Mouse (Mus musculus): Measurements from ENCODE around the gene Olfr791. TPM values are rescaled to one million over a fixed set of nuclear protein-coding genes. Genes with fewer than 3 reads are reported as not detected.

Gene Olfr791
- not detected in 2 replicates for polyA plus RNA-seq (2012; ENCODE audit: insufficient read depth, insufficient read length, missing spikeins)

- no peaks in the 10 kb centered on the region for H3K4me1 ChIP-seq (ENCODE audit: control insufficient read depth, insufficient read depth, low read length)
- no peak within 1 kb of the TSS for H3K4me3 ChIP-seq (ENCODE audit: insufficient read depth, low read length)
- TF ChIP-seq POLR2A (IDR thresholded peaks at IDR 0.05; ENCODE audit: borderline replicate concordance, low read depth, low read length) (no peak), CTCF (IDR thresholded peaks at IDR 0.05; ENCODE audit: low read depth, low read length) (no peak)
- H3K27ac ChIP-seq (ENCODE audit: insufficient read depth, low read depth, low read length) = no peak within 1 kb of the TSS
These were observed at the start of gene Olfr791 for GRCm38 (mm10) chr10:129521492-129521891. Olfr791 (plus strand) TSS chr10:129521792.

GRCm38 (mm10) chr10:129473256-129473655 lies 48.3 kb upstream of the Olfr791 start:
- Histone ChIP-seq H3K4me1 (ENCODE audit: control insufficient read depth, insufficient read depth, low read length) (peaks cover 10% of the 10 kb centered on the region), H3K27ac (ENCODE audit: insufficient read depth, low read depth, low read length) (peak overlapping the region; percentile 67), H3K4me3 (ENCODE audit: insufficient read depth, low read length) (no peak overlapping the region)
- TF ChIP-seq POLR2A (IDR thresholded peaks at IDR 0.05; ENCODE audit: borderline replicate concordance, low read depth, low read length) = no peak
- no peak for TF ChIP-seq CTCF (IDR thresholded peaks at IDR 0.05; ENCODE audit: low read depth, low read length)

DNA sequence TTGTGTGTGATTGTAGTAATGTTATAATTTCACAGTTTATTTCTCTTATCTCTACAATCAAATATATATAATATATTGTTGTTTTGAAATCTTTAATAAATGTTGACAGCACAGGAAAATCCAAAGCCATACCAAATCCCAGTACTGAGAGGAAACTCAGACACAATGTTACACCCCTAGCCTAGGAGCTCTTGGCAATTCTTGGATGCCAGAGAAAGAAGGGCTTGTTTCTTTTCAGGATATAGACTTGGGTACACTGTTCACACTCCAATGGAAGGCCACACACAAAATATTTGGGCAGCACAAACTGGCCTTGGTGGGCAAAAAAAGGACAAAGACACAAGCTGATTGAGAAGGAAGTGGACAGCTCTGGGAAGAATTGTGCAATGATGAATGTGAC lies 47.9 kb upstream of the Olfr791 start:
- Histone ChIP-seq H3K4me3 (ENCODE audit: insufficient read depth, low read length) (no peak overlapping the region), H3K27ac (ENCODE audit: insufficient read depth, low read depth, low read length) (no peak overlapping the region; the same call in 1 of the 2 replicates), H3K4me1 (ENCODE audit: control insufficient read depth, insufficient read depth, low read length) (peaks cover 10% of the 10 kb centered on the region)
- no peak for TF ChIP-seq POLR2A (IDR thresholded peaks at IDR 0.05; ENCODE audit: borderline replicate concordance, low read depth, low read length)
- TF ChIP-seq CTCF (IDR thresholded peaks at IDR 0.05; ENCODE audit: low read depth, low read length) = no peak

DNA sequence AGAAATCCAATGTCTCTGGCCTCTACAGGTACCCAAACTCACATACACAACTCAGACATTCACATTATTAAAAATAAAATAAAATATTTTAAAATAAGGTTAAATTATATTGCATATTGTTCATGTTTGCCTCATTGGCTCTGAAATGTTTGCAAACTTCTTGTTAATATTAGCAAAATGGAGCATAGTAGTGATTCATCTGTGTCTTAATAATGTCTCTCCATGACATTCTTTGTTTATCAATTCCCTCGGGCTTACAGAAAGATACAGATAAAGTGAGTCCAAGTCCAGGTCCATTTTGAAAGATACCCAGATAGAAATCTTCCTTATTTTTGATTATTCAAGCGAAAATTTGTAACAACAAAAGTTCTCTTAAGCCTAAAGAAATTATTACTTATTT lies 37.1 kb upstream of the Olfr791 start, which contains the start of gene Olfr789:
TSS of gene Olfr789 (plus strand) at position 301 of the 400 bp plus-strand sequence.
- TF ChIP-seq CTCF (IDR thresholded peaks at IDR 0.05; ENCODE audit: low read depth, low read length) = no peak
- no peak for TF ChIP-seq POLR2A (IDR thresholded peaks at IDR 0.05; ENCODE audit: borderline replicate concordance, low read depth, low read length)
- Histone ChIP-seq H3K4me3 (ENCODE audit: insufficient read depth, low read length) (no peak within 1 kb of the TSS), H3K27ac (ENCODE audit: insufficient read depth, low read depth, low read length) (no peak within 1 kb of the TSS), H3K4me1 (ENCODE audit: control insufficient read depth, insufficient read depth, low read length) (no peaks in the 10 kb centered on the region)

GRCm38 (mm10) chr10:129490101-129490500 lies 31.5 kb upstream of the Olfr791 start:
- no peaks in the 10 kb centered on the region for H3K4me1 ChIP-seq (ENCODE audit: control insufficient read depth, insufficient read depth, low read length)
- H3K27ac ChIP-seq (ENCODE audit: insufficient read depth, low read depth, low read length) = no peak overlapping the region
- TF ChIP-seq CTCF (IDR thresholded peaks at IDR 0.05; ENCODE audit: low read depth, low read length) (no peak), POLR2A (IDR thresholded peaks at IDR 0.05; ENCODE audit: borderline replicate concordance, low read depth, low read length) (no peak)
- H3K4me3 ChIP-seq (ENCODE audit: insufficient read depth, low read length) = no peak overlapping the region

DNA sequence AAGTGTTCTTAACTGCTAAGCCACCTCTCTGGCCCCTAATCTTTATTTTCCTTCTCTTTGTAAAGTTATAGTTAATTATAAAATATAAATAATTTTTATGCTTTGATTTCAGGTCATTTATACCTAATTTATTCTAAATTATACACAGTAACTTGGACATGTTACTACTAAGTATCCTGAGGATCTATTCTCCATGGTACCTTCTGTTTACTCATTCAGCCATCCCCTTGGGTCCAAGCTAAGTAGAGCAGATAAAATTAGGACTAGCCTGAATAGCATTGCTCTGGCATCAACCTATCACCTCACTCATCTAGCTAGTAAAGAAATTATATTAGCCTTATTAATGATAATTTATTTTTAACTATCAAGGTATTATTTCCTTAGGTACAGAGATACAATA lies 23.4 kb upstream of the Olfr791 start, which contains the start of gene Olfr790:
TSS of gene Olfr790 (plus strand) at position 301 of the 400 bp plus-strand sequence.
- Histone ChIP-seq H3K4me3 (ENCODE audit: insufficient read depth, low read length) (no peak within 1 kb of the TSS), H3K27ac (ENCODE audit: insufficient read depth, low read depth, low read length) (no peak within 1 kb of the TSS), H3K4me1 (ENCODE audit: control insufficient read depth, insufficient read depth, low read length) (no peaks in the 10 kb centered on the region)
- no peak for TF ChIP-seq CTCF (IDR thresholded peaks at IDR 0.05; ENCODE audit: low read depth, low read length)
- TF ChIP-seq POLR2A (IDR thresholded peaks at IDR 0.05; ENCODE audit: borderline replicate concordance, low read depth, low read length) = no peak

DNA sequence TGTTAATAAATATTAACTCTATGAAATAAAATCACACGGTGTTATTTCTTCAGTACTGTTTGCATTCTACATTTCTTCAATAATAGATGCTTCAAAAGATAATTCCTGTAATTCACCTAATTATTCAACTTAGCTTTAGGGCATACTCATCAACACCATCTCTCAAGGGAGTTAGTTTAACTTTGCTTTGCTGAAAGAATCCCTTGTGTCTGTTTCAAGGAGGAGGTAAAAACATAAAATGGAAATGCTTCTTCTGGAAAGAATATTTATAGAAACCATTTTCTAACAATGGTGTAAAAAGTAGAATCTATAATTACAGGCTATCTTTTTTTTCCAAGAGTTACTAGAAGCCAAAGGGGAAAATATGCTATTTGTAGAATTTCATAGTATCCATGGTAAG lies 17.3 kb downstream of the Olfr791 start, which contains the start of gene Olfr792:
TSS of gene Olfr792 (plus strand) at position 301 of the 400 bp plus-strand sequence.
- H3K27ac ChIP-seq (ENCODE audit: insufficient read depth, low read depth, low read length) = no peak within 1 kb of the TSS
- H3K4me1 ChIP-seq (ENCODE audit: control insufficient read depth, insufficient read depth, low read length) = no peaks in the 10 kb centered on the region
- no peak for TF ChIP-seq POLR2A (IDR thresholded peaks at IDR 0.05; ENCODE audit: borderline replicate concordance, low read depth, low read length)
- TF ChIP-seq CTCF (IDR thresholded peaks at IDR 0.05; ENCODE audit: low read depth, low read length) = no peak
- no peak within 1 kb of the TSS for H3K4me3 ChIP-seq (ENCODE audit: insufficient read depth, low read length)

- peak overlapping the region; percentile 11; the same call in 1 of the 2 replicates for H3K4me3 ChIP-seq (ENCODE audit: insufficient read depth, low read length)
- no peak overlapping the region for H3K27ac ChIP-seq (ENCODE audit: insufficient read depth, low read depth, low read length)
- TF ChIP-seq POLR2A (IDR thresholded peaks at IDR 0.05; ENCODE audit: borderline replicate concordance, low read depth, low read length) = no peak
- no peak for TF ChIP-seq CTCF (IDR thresholded peaks at IDR 0.05; ENCODE audit: low read depth, low read length)
- H3K4me1 ChIP-seq (ENCODE audit: control insufficient read depth, insufficient read depth, low read length) = peaks cover 2% of the 10 kb centered on the region
These were observed 27.8 kb downstream of the Olfr791 start for GRCm38 (mm10) chr10:129549354-129549753.

- TF ChIP-seq POLR2A (IDR thresholded peaks at IDR 0.05; ENCODE audit: borderline replicate concordance, low read depth, low read length) (no peak), CTCF (IDR thresholded peaks at IDR 0.05; ENCODE audit: low read depth, low read length) (no peak)
- no peak within 1 kb of the TSS for H3K27ac ChIP-seq (ENCODE audit: insufficient read depth, low read depth, low read length)
- no peak within 1 kb of the TSS for H3K4me3 ChIP-seq (ENCODE audit: insufficient read depth, low read length)
- H3K4me1 ChIP-seq (ENCODE audit: control insufficient read depth, insufficient read depth, low read length) = no peaks in the 10 kb centered on the region
These were observed 45.8 kb downstream of the Olfr791 start, which contains the start of gene Olfr794 for GRCm38 (mm10) chr10:129567355-129567754. Olfr794 (plus strand) TSS chr10:129567655.

- no peaks in the 10 kb centered on the region for H3K4me1 ChIP-seq (ENCODE audit: control insufficient read depth, insufficient read depth, low read length)
- H3K27ac ChIP-seq (ENCODE audit: insufficient read depth, low read depth, low read length) = no peak overlapping the region
- no peak overlapping the region for H3K4me3 ChIP-seq (ENCODE audit: insufficient read depth, low read length)
- TF ChIP-seq CTCF (IDR thresholded peaks at IDR 0.05; ENCODE audit: low read depth, low read length) = no peak
- no peak for TF ChIP-seq POLR2A (IDR thresholded peaks at IDR 0.05; ENCODE audit: borderline replicate concordance, low read depth, low read length)
These were observed 55.5 kb downstream of the Olfr791 start for GRCm38 (mm10) chr10:129577066-129577465.

Other genes starting within 250 kb of the Olfr791 start
- not detected in 2 replicates for gene Olfr780, start 203.7 kb upstream of the Olfr791 start, polyA plus RNA-seq (2012; ENCODE audit: insufficient read depth, insufficient read length, missing spikeins)
- gene Olfr781, start 192.9 kb upstream of the Olfr791 start, polyA plus RNA-seq (2012; ENCODE audit: insufficient read depth, insufficient read length, missing spikeins) = not detected in 2 replicates
- not detected in 2 replicates for gene Olfr782, start 172.9 kb upstream of the Olfr791 start, polyA plus RNA-seq (2012; ENCODE audit: insufficient read depth, insufficient read length, missing spikeins)
- gene Olfr784, start 137.7 kb upstream of the Olfr791 start, polyA plus RNA-seq (2012; ENCODE audit: insufficient read depth, insufficient read length, missing spikeins) = not detected in 2 replicates
- not detected in 2 replicates for gene Olfr785, start 116.4 kb upstream of the Olfr791 start, polyA plus RNA-seq (2012; ENCODE audit: insufficient read depth, insufficient read length, missing spikeins)
- not detected in 2 replicates for gene Olfr786, start 94.5 kb upstream of the Olfr791 start, polyA plus RNA-seq (2012; ENCODE audit: insufficient read depth, insufficient read length, missing spikeins)
- not detected in 2 replicates for gene Olfr787, start 59.9 kb upstream of the Olfr791 start, polyA plus RNA-seq (2012; ENCODE audit: insufficient read depth, insufficient read length, missing spikeins)
- not detected in 2 replicates for gene Olfr788, start 50.8 kb upstream of the Olfr791 start, polyA plus RNA-seq (2012; ENCODE audit: insufficient read depth, insufficient read length, missing spikeins)
- not detected in 2 replicates for gene Olfr789, start 37.0 kb upstream of the Olfr791 start, polyA plus RNA-seq (2012; ENCODE audit: insufficient read depth, insufficient read length, missing spikeins)
- not detected in 2 replicates for gene Olfr790, start 23.3 kb upstream of the Olfr791 start, polyA plus RNA-seq (2012; ENCODE audit: insufficient read depth, insufficient read length, missing spikeins)
- not detected in 2 replicates for gene Olfr792, start 17.4 kb downstream of the Olfr791 start, polyA plus RNA-seq (2012; ENCODE audit: insufficient read depth, insufficient read length, missing spikeins)
- gene Olfr794, start 45.9 kb downstream of the Olfr791 start, polyA plus RNA-seq (2012; ENCODE audit: insufficient read depth, insufficient read length, missing spikeins) = not detected in 2 replicates
- 0.23 TPM in 1 of 2 replicates, not detected in the other for gene Olfr796, start 90.8 kb downstream of the Olfr791 start, polyA plus RNA-seq (2012; ENCODE audit: insufficient read depth, insufficient read length, missing spikeins)
- not detected in 2 replicates for gene Olfr798, start 106.1 kb downstream of the Olfr791 start, polyA plus RNA-seq (2012; ENCODE audit: insufficient read depth, insufficient read length, missing spikeins)
- gene Olfr799, start 115.7 kb downstream of the Olfr791 start, polyA plus RNA-seq (2012; ENCODE audit: insufficient read depth, insufficient read length, missing spikeins) = not detected in 2 replicates
- not detected in 2 replicates for gene Olfr800, start 135.9 kb downstream of the Olfr791 start, polyA plus RNA-seq (2012; ENCODE audit: insufficient read depth, insufficient read length, missing spikeins)
- not detected in 2 replicates for gene Olfr801, start 152.1 kb downstream of the Olfr791 start, polyA plus RNA-seq (2012; ENCODE audit: insufficient read depth, insufficient read length, missing spikeins)
- not detected in 2 replicates for gene Olfr802, start 166.4 kb downstream of the Olfr791 start, polyA plus RNA-seq (2012; ENCODE audit: insufficient read depth, insufficient read length, missing spikeins)
- gene Olfr803, start 172.5 kb downstream of the Olfr791 start, polyA plus RNA-seq (2012; ENCODE audit: insufficient read depth, insufficient read length, missing spikeins) = not detected in 2 replicates
- gene Olfr804, start 181.4 kb downstream of the Olfr791 start, polyA plus RNA-seq (2012; ENCODE audit: insufficient read depth, insufficient read length, missing spikeins) = 0.31 TPM in 1 of 2 replicates, not detected in the other
- not detected in 2 replicates for gene Olfr805, start 207.6 kb downstream of the Olfr791 start, polyA plus RNA-seq (2012; ENCODE audit: insufficient read depth, insufficient read length, missing spikeins)
- not detected in 2 replicates for gene Olfr806, start 220.1 kb downstream of the Olfr791 start, polyA plus RNA-seq (2012; ENCODE audit: insufficient read depth, insufficient read length, missing spikeins)
- not detected in 2 replicates for gene Olfr807, start 236.0 kb downstream of the Olfr791 start, polyA plus RNA-seq (2012; ENCODE audit: insufficient read depth, insufficient read length, missing spikeins)
- 0.17 TPM in 1 of 2 replicates, not detected in the other for gene Olfr808, start 243.7 kb downstream of the Olfr791 start, polyA plus RNA-seq (2012; ENCODE audit: insufficient read depth, insufficient read length, missing spikeins)

Data from bone marrow macrophage, adult 2 months (primary cell).